Mouse (Mus musculus) E14TG2a.4 (cell line): ENCODE data around the gene Zscan21.

Experiments
- CTCF ChIP-seq: conservative IDR thresholded peaks from 2 replicates; pipeline ENCODE4 v1.5.1; 2014; ENCODE audit warnings: low read length
- NANOG ChIP-seq: IDR thresholded peaks from 2 replicates; pipeline ENCODE4 v1.6.1; 2014; ENCODE audit warnings: borderline replicate concordance, low read length, mixed read lengths
- POU5F1 ChIP-seq: IDR thresholded peaks from 2 replicates; pipeline ENCODE4 v1.6.1; 2014; ENCODE audit warnings: low read length, borderline replicate concordance

DNA sequence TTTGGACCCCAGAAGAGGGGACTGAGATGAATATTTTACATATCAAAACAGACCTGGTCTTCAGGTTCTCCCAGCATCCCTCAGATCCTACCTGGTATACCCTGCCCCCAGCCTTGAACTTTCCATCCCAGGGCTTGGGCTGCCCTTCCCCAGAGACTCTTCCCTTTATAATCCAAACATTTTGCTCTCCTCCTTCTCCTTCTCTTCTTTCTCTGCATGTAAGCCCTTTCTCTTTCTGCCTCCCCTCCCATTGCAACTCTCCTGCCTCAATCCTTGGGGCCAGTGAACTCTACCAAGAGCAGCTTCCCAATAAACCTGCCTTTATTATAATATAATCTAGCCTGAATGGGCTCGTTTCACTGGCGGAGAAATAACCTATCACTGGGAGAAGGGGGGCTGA, 32.8 kb upstream of the Zscan21 start:
- TF ChIP-seq CTCF = no peak
- TF ChIP-seq POU5F1 = no peak
- no peak for TF ChIP-seq NANOG
